Mouse (Mus musculus) hindbrain, postnatal 0 days (tissue): ENCODE results near the gene Stk10. TPM values are rescaled to one million over a fixed set of nuclear protein-coding genes. Genes with fewer than 3 reads are reported as not detected.

Source experiments
- ATAC-seq: fragments of 200-750 bp; cut with Nextera tagmentation; 2 replicates; pipeline ENCODE4 v1.8.0; 2017; ENCODE audit warnings: mild to moderate bottlenecking, moderate TSS enrichment, moderate library complexity
- DNase-seq: peaks from one replicate; pipeline ENCODE4 v3.0.0-alpha.2; 2015; ENCODE audit warnings: low spot score
- H3K27ac ChIP-seq: fragments of 300-500 bp; sonication (generic); 2 replicates; pipeline ENCODE4 v1.5.1; 2014; ENCODE audit warnings: mild to moderate bottlenecking
- H3K27me3 ChIP-seq: fragments of 300-500 bp; sonication (generic); 2 replicates; pipeline ENCODE4 v1.6.1; 2014; ENCODE audit warnings: low read length, mixed read lengths; ENCODE audit not compliant: insufficient read depth
- H3K36me3 ChIP-seq: fragments of 300-500 bp; sonication (generic); 2 replicates; pipeline ENCODE4 v1.6.1; 2014; ENCODE audit warnings: low read length, mixed read lengths; ENCODE audit not compliant: insufficient read depth
- H3K4me1 ChIP-seq: fragments of 300-500 bp; sonication (generic); 2 replicates; pipeline ENCODE4 v1.6.1; 2014; ENCODE audit warnings: antibody characterized with exemption, low read length, mixed read lengths; ENCODE audit not compliant: insufficient read depth
- H3K4me2 ChIP-seq: fragments of 300-500 bp; sonication (generic); 2 replicates; pipeline ENCODE4 v1.6.1; 2014; ENCODE audit warnings: low read depth, mild to moderate bottlenecking, low read length, moderate library complexity, mixed read lengths
- H3K4me3 ChIP-seq: fragments of 300-500 bp; sonication (generic); 2 replicates; pipeline ENCODE4 v1.5.1; 2014; ENCODE audit warnings: low read length
- H3K9ac ChIP-seq: fragments of 300-500 bp; sonication (generic); replicated peaks from 2 replicates; pipeline ENCODE4 v1.6.1; 2014; ENCODE audit warnings: mild to moderate bottlenecking, low read length, moderate library complexity, mixed read lengths
- H3K9me3 ChIP-seq: fragments of 300-500 bp; sonication (generic); 2 replicates; pipeline ENCODE4 v1.6.1; 2016; ENCODE audit warnings: low read length, mixed read lengths
- CTCF ChIP-seq: IDR thresholded peaks from 2 replicates; pipeline ENCODE4 v1.5.1; 2016; ENCODE audit warnings: antibody characterized with exemption, control low read depth, low read depth
- WGBS: fragments of 180-500 bp; shearing (Covaris S2); extraction: QIAGEN DNeasy Blood & Tissue Kit; methylation state at CpG from one replicate; pipeline ENCODE4 v1.1.7; 2014; 5-methylcytosine and 5-hydroxymethylcytosine counted together
- polyA plus RNA-seq: library from polyadenylated mRNA; unstranded; fragments of >200 nt; fragmentation: Nextera tagmentation; extraction: Ambion mirVana; gene quantifications from 2 replicates; pipeline ENCODE4 v1.2.1, GENCODE M21; 2015
- total RNA-seq: library from RNA; depleted of rRNA; stranded (reverse); fragments of >200 nt; gene quantifications from 2 replicates; pipeline ENCODE4 v1.2.3, GENCODE M21; 2014

Gene Stk10
- total and polyA plus RNA-seq, 2 experiments from 2014 or later: 1.2 to 4.5 TPM

- H3K27ac ChIP-seq: no peak overlapping the region
- ATAC-seq: no peak
- no peak for DNase-seq
- WGBS: 91% methylated on average over 6 of the region's 6 CpGs
- TF ChIP-seq CTCF: no peak
- H3K36me3 ChIP-seq: no peaks in the 10 kb centered on the region
- no peaks in the 10 kb centered on the region for H3K9me3 ChIP-seq
- H3K9ac ChIP-seq: no peak overlapping the region
- no peaks in the 10 kb centered on the region for H3K27me3 ChIP-seq
- H3K4me3 ChIP-seq: no peak overlapping the region
- peaks cover 7% of the 10 kb centered on the region for H3K4me1 ChIP-seq
- no peak overlapping the region for H3K4me2 ChIP-seq
These were observed 33.1 kb downstream of the Stk10 start for GRCm38 (mm10) chr11:32566184-32566583.

GRCm38 (mm10) chr11:32567000-32567855 is 34.1 kb downstream of the Stk10 start:
- Histone ChIP-seq H3K4me3 (no peak overlapping the region), H3K9ac (no peak overlapping the region), H3K36me3 (no peaks in the 10 kb centered on the region), H3K27me3 (no peaks in the 10 kb centered on the region), H3K9me3 (no peaks in the 10 kb centered on the region), H3K4me1 (peaks cover 7% of the 10 kb centered on the region), H3K27ac (no peak overlapping the region), H3K4me2 (no peak overlapping the region)
- WGBS: 71% methylated on average over 10 of the region's 10 CpGs
- no peak for TF ChIP-seq CTCF
- ATAC-seq (no peak), DNase-seq (peak; percentile 21)

- H3K27ac ChIP-seq: no peak overlapping the region
- no peaks in the 10 kb centered on the region for H3K36me3 ChIP-seq
- peaks cover 7% of the 10 kb centered on the region for H3K4me1 ChIP-seq
- no peak overlapping the region for H3K4me2 ChIP-seq
- no peaks in the 10 kb centered on the region for H3K27me3 ChIP-seq
- WGBS: 85% methylated on average over 7 of the region's 7 CpGs
- TF ChIP-seq CTCF: no peak
- ATAC-seq (no peak), DNase-seq (no peak)
- no peak overlapping the region for H3K4me3 ChIP-seq
- H3K9ac ChIP-seq: no peak overlapping the region
- H3K9me3 ChIP-seq: no peaks in the 10 kb centered on the region
These were observed 35.0 kb downstream of the Stk10 start for GRCm38 (mm10) chr11:32568060-32568459.

GRCm38 (mm10) chr11:32568637-32569293 is 35.7 kb downstream of the Stk10 start:
- Histone ChIP-seq H3K9ac (no peak overlapping the region), H3K4me3 (no peak overlapping the region), H3K27ac (no peak overlapping the region), H3K4me2 (no peak overlapping the region), H3K36me3 (no peaks in the 10 kb centered on the region), H3K9me3 (no peaks in the 10 kb centered on the region), H3K4me1 (peaks cover 7% of the 10 kb centered on the region), H3K27me3 (no peaks in the 10 kb centered on the region)
- DNase-seq (no peak), ATAC-seq (no peak)
- no peak for TF ChIP-seq CTCF
- 67% methylated on average over 15 of the region's 15 CpGs for WGBS

GRCm38 (mm10) chr11:32571103-32571502 is 38.0 kb downstream of the Stk10 start:
- H3K9ac ChIP-seq: no peak overlapping the region
- no peaks in the 10 kb centered on the region for H3K27me3 ChIP-seq
- no peak overlapping the region for H3K4me2 ChIP-seq
- DNase-seq (no peak), ATAC-seq (no peak)
- H3K9me3 ChIP-seq: no peaks in the 10 kb centered on the region
- no peak overlapping the region for H3K27ac ChIP-seq
- no peak for TF ChIP-seq CTCF
- 87% methylated on average over 6 of the region's 6 CpGs for WGBS
- no peak overlapping the region for H3K4me3 ChIP-seq
- no peaks in the 10 kb centered on the region for H3K36me3 ChIP-seq
- H3K4me1 ChIP-seq: peaks cover 7% of the 10 kb centered on the region

- no peaks in the 10 kb centered on the region for H3K4me1 ChIP-seq
- no peak for TF ChIP-seq CTCF
- no peak for DNase-seq
- ATAC-seq: no peak
- H3K27me3 ChIP-seq: no peaks in the 10 kb centered on the region
- no peaks in the 10 kb centered on the region for H3K36me3 ChIP-seq
- no peak overlapping the region for H3K27ac ChIP-seq
- H3K4me3 ChIP-seq: no peak overlapping the region
- WGBS: 79% methylated on average over 2 of the region's 2 CpGs
- H3K9me3 ChIP-seq: no peaks in the 10 kb centered on the region
- no peak overlapping the region for H3K4me2 ChIP-seq
- no peak overlapping the region for H3K9ac ChIP-seq
These were observed 40.6 kb downstream of the Stk10 start for GRCm38 (mm10) chr11:32573669-32574068.
